Mouse (Mus musculus) CH12.LX (cell line): ENCODE measurements around the gene Cdh18. TPM values are rescaled to one million over a fixed set of nuclear protein-coding genes. Genes with fewer than 3 reads are reported as not detected.
"Not testable (repeated sequence)": the region's sequence is repeated elsewhere in the genome, so short reads cannot be mapped to it uniquely, and the experiment has no call there.

ENCODE experiments used
- DNase-seq: peaks from one replicate; pipeline ENCODE4 v3.0.0-alpha.2; 2013; ENCODE audit errors: extremely low read depth
- H3K27ac ChIP-seq: 2 replicates; pipeline ENCODE4 v1.5.1; 2012; ENCODE audit warnings: low read depth, mild to moderate bottlenecking, control low read depth, moderate library complexity; ENCODE audit not compliant: insufficient read depth
- H3K27me3 ChIP-seq: replicated peaks from 2 replicates; pipeline ENCODE3; 2012; ENCODE audit warnings: inconsistent platforms
- H3K36me3 ChIP-seq, 2 experiments: replicated peaks in 1 of 2; 2 replicates each; pipeline versions ENCODE3 to v1.6.1; 2012; ENCODE audit warnings: inconsistent platforms in 1 of 2, low read length in 1 of 2, mild to moderate bottlenecking in 1 of 2, mixed read lengths in 1 of 2, moderate library complexity in 1 of 2; ENCODE audit not compliant: control insufficient read depth in 1 of 2, insufficient read depth in 1 of 2
- H3K4me1 ChIP-seq, 2 experiments: 2 replicates each; pipeline ENCODE4 v1.6.1; 2012; ENCODE audit warnings: inconsistent platforms in 1 of 2, moderate library complexity in 1 of 2; ENCODE audit not compliant: insufficient read depth in 2 of 2, control insufficient read depth in 1 of 2
- H3K4me2 ChIP-seq: 2 replicates; pipeline ENCODE4 v1.6.1; 2012; ENCODE audit warnings: low read depth, mild to moderate bottlenecking, control low read depth; ENCODE audit not compliant: poor library complexity, insufficient read depth, severe bottlenecking
- H3K4me3 ChIP-seq, 3 experiments: fragments of 150-350 bp in 1 of 3; sonication (generic) in 1 of 3; replicated peaks in 1 of 3; 2 replicates each; pipeline versions ENCODE3 to v1.5.1; 2011 to 2012; ENCODE audit warnings: low read depth in 2 of 3, low read length in 2 of 3, mild to moderate bottlenecking in 2 of 3, moderate library complexity in 2 of 3, control low read depth in 1 of 3, improper control_type of control experiment in 1 of 3, inconsistent platforms in 1 of 3, mixed read lengths in 1 of 3; ENCODE audit not compliant: poor library complexity in 1 of 3
- H3K79me2 ChIP-seq: replicated peaks from 2 replicates; pipeline ENCODE4 v1.6.1; 2012; ENCODE audit warnings: mild to moderate bottlenecking, moderate library complexity; ENCODE audit not compliant: control insufficient read depth, poor library complexity, insufficient read depth, severe bottlenecking; ENCODE audit errors: extremely low read depth
- H3K9ac ChIP-seq: 2 replicates; pipeline ENCODE4 v1.6.1; 2012; ENCODE audit warnings: low read depth, mild to moderate bottlenecking, control low read depth, moderate library complexity; ENCODE audit not compliant: insufficient read depth
- H3K9me3 ChIP-seq: replicated peaks from 2 replicates; pipeline ENCODE3; 2012; ENCODE audit warnings: low read length, inconsistent platforms, mixed read lengths
- CTCF ChIP-seq, 2 experiments: IDR thresholded peaks in 1 of 2; conservative IDR thresholded peaks in 1 of 2; 2 replicates each; pipeline ENCODE4 v1.5.1; 2011 to 2012; ENCODE audit warnings: low read depth in 2 of 2, low read length in 2 of 2, improper control_type of control experiment in 1 of 2, inconsistent platforms in 1 of 2, mild to moderate bottlenecking in 1 of 2, moderate library complexity in 1 of 2
- ELF1 ChIP-seq: IDR thresholded peaks from 2 replicates; pipeline ENCODE4 v1.6.1; 2014; ENCODE audit warnings: low read depth, mild to moderate bottlenecking, inconsistent platforms, low read length, improper control_type of control experiment
- EP300 ChIP-seq: IDR thresholded peaks from 2 replicates; pipeline ENCODE4 v1.6.1; 2011; ENCODE audit warnings: low read length, improper control_type of control experiment
- ETS1 ChIP-seq: conservative IDR thresholded peaks from 2 replicates; pipeline ENCODE4 v1.6.1; 2012; ENCODE audit warnings: low read depth, mild to moderate bottlenecking, inconsistent platforms, low read length, improper control_type of control experiment, moderate library complexity
- GABPA ChIP-seq: IDR thresholded peaks from 2 replicates; pipeline ENCODE4 v1.6.1; 2012; ENCODE audit warnings: low read depth, low read length, improper control_type of control experiment, inconsistent platforms; ENCODE audit not compliant: insufficient replicate concordance
- JUN ChIP-seq: IDR thresholded peaks from 2 replicates; pipeline ENCODE4 v1.6.1; 2011; ENCODE audit warnings: low read depth, mild to moderate bottlenecking, low read length, improper control_type of control experiment, moderate library complexity; ENCODE audit not compliant: insufficient read depth
- MAZ ChIP-seq: IDR thresholded peaks from 2 replicates; pipeline ENCODE4 v1.6.1; 2012; ENCODE audit warnings: low read depth, mild to moderate bottlenecking, inconsistent platforms, low read length, improper control_type of control experiment, moderate library complexity
- MXI1 ChIP-seq: IDR thresholded peaks from 2 replicates; pipeline ENCODE4 v1.6.1; 2011; ENCODE audit warnings: mild to moderate bottlenecking, low read depth, low read length, improper control_type of control experiment
- NELFE ChIP-seq: IDR thresholded peaks from 2 replicates; pipeline ENCODE4 v1.6.1; 2011; ENCODE audit warnings: low read depth, low read length, improper control_type of control experiment
- PAX5 ChIP-seq: IDR thresholded peaks from 2 replicates; pipeline ENCODE4 v1.6.1; 2012; ENCODE audit warnings: low read length, inconsistent platforms, mixed read lengths
- POLR2A ChIP-seq: IDR thresholded peaks from 2 replicates; pipeline ENCODE4 v1.6.1; 2011; ENCODE audit warnings: low read depth, mild to moderate bottlenecking, improper control_type of control experiment, low read length
- SIN3A ChIP-seq: IDR thresholded peaks from 2 replicates; pipeline ENCODE4 v1.6.1; 2012; ENCODE audit warnings: low read length, improper control_type of control experiment, inconsistent platforms
- SMC3 ChIP-seq: IDR thresholded peaks from 2 replicates; pipeline ENCODE4 v1.6.1; 2011; ENCODE audit warnings: low read depth, low read length, improper control_type of control experiment
- TCF12 ChIP-seq: IDR thresholded peaks from 2 replicates; pipeline ENCODE4 v1.6.1; 2014; ENCODE audit warnings: low read depth, mild to moderate bottlenecking, inconsistent platforms, low read length, improper control_type of control experiment
- USF1 ChIP-seq: IDR thresholded peaks from 2 replicates; pipeline ENCODE4 v1.6.1; 2014; ENCODE audit warnings: low read depth, mild to moderate bottlenecking, inconsistent platforms, low read length, improper control_type of control experiment
- ZNF384 ChIP-seq: IDR thresholded peaks from 2 replicates; pipeline ENCODE4 v1.6.1; 2012; ENCODE audit warnings: low read depth, low read length, improper control_type of control experiment, inconsistent platforms
- dilution Hi-C: fragments of 300-500 bp; cut with MboI; formaldehyde crosslinking; loops from 2 replicates; pipeline ENCODE4 v1.14.3; 2020; ENCODE audit warnings: low sequenced_read_pairs; ENCODE audit not compliant: extremely low pct_unique_long_range_greater_than_20kb, extremely low pct_ligation_motif_present
- in situ Hi-C: fragments of 300-500 bp; cut with MboI; formaldehyde crosslinking; loops from 3 replicates; pipeline ENCODE4 v1.14.3; 2019; ENCODE audit warnings: low sequenced_read_pairs, low pct_ligation_motif_present, low pct_unique_long_range_greater_than_20kb, mixed read lengths
- polyA plus RNA-seq: library from polyadenylated mRNA; unstranded; fragments of >175 nt; gene quantifications from 2 replicates; pipeline ENCODE4 v1.2.1, GENCODE M21; 2012; ENCODE audit warnings: low read depth; ENCODE audit not compliant: insufficient read length
- total RNA-seq, 2 experiments: library from RNA; depleted of rRNA; stranded (reverse); fragments of 300-350 nt in 1 of 2; fragments of >200 nt in 1 of 2; gene quantifications; 2 replicates each; pipeline ENCODE4 v1.2.3; 2012 to 2014

The Cdh18 gene
- total and polyA plus RNA-seq, 3 experiments, result not detected

DNA sequence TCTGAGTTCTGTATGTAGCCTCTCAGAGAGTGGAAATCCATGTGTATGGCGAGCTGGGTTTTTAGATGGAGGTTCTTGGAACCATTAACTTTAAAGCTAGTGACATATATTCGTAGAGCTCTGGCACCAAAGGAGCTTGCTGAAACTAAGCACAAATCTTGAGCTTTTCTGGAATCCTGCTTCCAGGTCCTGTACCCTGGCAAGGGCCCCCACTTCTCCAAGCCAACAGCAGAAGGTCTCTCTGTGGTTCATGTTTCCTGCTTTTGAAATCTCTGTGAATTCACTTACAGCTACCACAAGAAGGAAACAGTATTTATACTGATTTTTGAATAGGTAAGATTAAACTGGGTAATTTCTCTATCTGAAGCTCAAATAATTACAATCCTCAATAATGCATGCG is 767.9 kb downstream of the Cdh18 start:
- dilution Hi-C loops, result no loop called here
- Histone ChIP-seq H3K4me3 (no peak overlapping the region), H3K4me1 (no peaks in the 10 kb centered on the region), H3K4me2 (no peak overlapping the region), H3K36me3 (no peaks in the 10 kb centered on the region), H3K9me3 (peaks cover 31% of the 10 kb centered on the region), H3K79me2 (no peaks in the 10 kb centered on the region), H3K9ac (no peak overlapping the region)
- in situ Hi-C loops, result no loop called here
- TF ChIP-seq POLR2A (no peak), CTCF (conservative IDR thresholded peaks at IDR 0.05 in 1 of 2, IDR thresholded peaks at IDR 0.05 in 1 of 2; ENCODE audit: low read depth in 2 of 2, low read length in 2 of 2) (no peak), NELFE (no peak), USF1 (no peak), ZNF384 (no peak)
- TF ChIP-seq, all 38 proteins: peak for 0
- Histone ChIP-seq H3K27me3 (no peaks in the 10 kb centered on the region), H3K27ac (no peak overlapping the region)
- no peak for DNase-seq

DNA sequence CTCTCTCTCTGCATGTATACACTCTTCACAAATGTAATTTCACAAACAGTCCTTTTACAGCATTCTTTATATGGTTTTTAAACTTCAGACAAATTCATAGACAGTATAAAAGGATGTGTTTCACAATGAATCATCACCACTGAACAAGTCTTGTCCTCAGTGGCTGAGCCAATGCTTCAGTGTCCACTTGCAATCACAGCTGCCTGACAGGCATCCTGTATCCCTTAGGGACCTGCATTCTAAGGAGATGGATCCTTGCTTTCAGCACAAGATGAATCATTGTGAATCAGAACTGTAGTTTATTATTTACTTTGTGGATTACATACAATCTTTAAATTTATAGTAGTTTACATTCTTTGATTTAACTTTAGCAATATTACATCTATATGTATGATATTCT is 768.6 kb downstream of the Cdh18 start:
- dilution Hi-C loops, result no loop called here
- H3K4me1 ChIP-seq, result no peaks in the 10 kb centered on the region
- no peaks in the 10 kb centered on the region for H3K27me3 ChIP-seq
- H3K9ac ChIP-seq, result no peak overlapping the region
- no peak for DNase-seq
- TF ChIP-seq MXI1, result no peak
- TF ChIP-seq SMC3, result no peak
- TF ChIP-seq MAZ, result no peak
- TF ChIP-seq USF1, result no peak
- no peak for TF ChIP-seq ELF1
- no peak for TF ChIP-seq EP300
- TF ChIP-seq ETS1, result no peak
- TF ChIP-seq POLR2A, result no peak
- no peak for TF ChIP-seq NELFE
- TF ChIP-seq SIN3A, result no peak
- no peak for TF ChIP-seq GABPA
- TF ChIP-seq JUN, result no peak
- no peak for TF ChIP-seq TCF12
- TF ChIP-seq PAX5, result no peak
- no peak overlapping the region for H3K27ac ChIP-seq
- H3K36me3 ChIP-seq, result no peaks in the 10 kb centered on the region
- no peaks in the 10 kb centered on the region for H3K79me2 ChIP-seq
- H3K4me2 ChIP-seq, result no peak overlapping the region
- peaks cover 33% of the 10 kb centered on the region for H3K9me3 ChIP-seq
- H3K4me3 ChIP-seq, result no peak overlapping the region
- in situ Hi-C loops, result no loop called here

GRCm38 (mm10) chr15:23340338-23340737 is 791.5 kb downstream of the Cdh18 start:
- H3K27ac ChIP-seq, DNase-seq, H3K36me3 ChIP-seq, dilution Hi-C loops, in situ Hi-C loops, H3K9me3 ChIP-seq, H3K4me2 ChIP-seq, H3K27me3 ChIP-seq, H3K9ac ChIP-seq, H3K79me2 ChIP-seq, H3K4me3 ChIP-seq, H3K4me1 ChIP-seq: not testable (repeated sequence)
